Mouse (Mus musculus) R1 (cell line): ENCODE measurements at regions not wholly inside any gene's neighbourhood (a gene's known extent, or its start where the extent isn't known, plus 50 kb on each side); places are given as distances from the start of the nearest gene placed in this dataset.
A peak's percentile ranks its signal among the peaks of the same experiment; 100 is the strongest.
"Not testable (repeated sequence)": the region's sequence is repeated elsewhere in the genome, so short reads cannot be mapped to it uniquely, and the experiment has no call there.

Experiments used
- DNase-seq: peaks from one replicate; pipeline ENCODE4 v3.0.0-alpha.2; 2018; ENCODE audit warnings: low read depth, low spot score

- DNase-seq = no peak
These were observed 462.9 kb upstream of the Pom121l12 start for GRCm38 (mm10) chr11:14136142-14136541.

- not testable (repeated sequence) for DNase-seq
These were observed 456.7 kb upstream of the Pom121l12 start for GRCm38 (mm10) chr11:14142376-14142775.

- DNase-seq = peak; percentile 0
These were observed 451.4 kb upstream of the Pom121l12 start for GRCm38 (mm10) chr11:14147639-14148038.

GRCm38 (mm10) chr11:14159366-14159765 is 439.7 kb upstream of the Pom121l12 start:
- DNase-seq = peak; percentile 70

- DNase-seq = no peak
These were observed 429.6 kb upstream of the Pom121l12 start for GRCm38 (mm10) chr11:14169478-14169877.

GRCm38 (mm10) chr11:14174594-14174993 is 424.5 kb upstream of the Pom121l12 start:
- no peak for DNase-seq

- peak; percentile 93 for DNase-seq
These were observed 417.1 kb upstream of the Pom121l12 start for GRCm38 (mm10) chr11:14182020-14182419.

- DNase-seq = no peak
These were observed 416.6 kb upstream of the Pom121l12 start for GRCm38 (mm10) chr11:14182466-14182865.

- no peak for DNase-seq
These were observed 415.7 kb upstream of the Pom121l12 start for GRCm38 (mm10) chr11:14183258-14183968.

- DNase-seq = no peak
These were observed 404.0 kb upstream of the Pom121l12 start for GRCm38 (mm10) chr11:14195081-14195480.
